Mouse (Mus musculus): ENCODE measurements around the gene Slc43a2. TPM values are rescaled to one million over a fixed set of nuclear protein-coding genes. Genes with fewer than 3 reads are reported as not detected.
A peak's percentile ranks its signal among the peaks of the same experiment; 100 is the strongest.

Slc43a2 gene
- polyA plus RNA-seq, 1 experiment, result 363 TPM

DNA sequence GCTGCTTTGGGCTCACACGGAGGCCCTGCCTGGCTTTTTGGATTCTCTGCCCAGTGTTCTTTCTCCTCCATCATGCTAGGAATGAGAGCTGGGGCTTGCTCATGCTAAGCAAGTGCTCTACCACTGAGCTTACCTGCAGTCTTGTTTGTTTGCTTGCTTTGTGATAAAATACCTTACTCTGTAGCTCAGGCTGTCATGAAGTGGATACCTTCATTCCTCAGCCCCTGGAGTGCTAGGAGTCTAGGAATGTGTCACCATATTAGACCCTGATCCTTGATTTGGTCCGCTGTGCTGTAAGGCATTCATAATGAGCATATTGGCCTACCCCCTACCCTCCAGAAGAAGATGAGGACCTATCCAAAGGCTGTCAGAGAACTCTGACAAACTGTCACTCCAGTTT lies 8.7 kb upstream of the Slc43a2 start:
- WGBS, result 91% methylated on average over 2 of the region's 2 CpGs
- peaks cover 7% of the 10 kb centered on the region for H3K4me1 ChIP-seq (ENCODE audit: control insufficient read depth, insufficient read depth, low read length)

GRCm38 (mm10) chr11:75525531-75526125 lies 5.9 kb upstream of the Slc43a2 start:
- H3K4me3 ChIP-seq (ENCODE audit: insufficient read depth, low read depth, low read length), result no peak overlapping the region
- H3K4me1 ChIP-seq (ENCODE audit: control insufficient read depth, insufficient read depth, low read length), result no peaks in the 10 kb centered on the region
- TF ChIP-seq CTCF (IDR thresholded peaks at IDR 0.05; ENCODE audit: insufficient read depth, low read depth, low read length), result no peak
- TF ChIP-seq POLR2A (IDR thresholded peaks at IDR 0.05; ENCODE audit: insufficient read depth, low read depth, low read length), result no peak
- 84% methylated on average over 15 of the region's 15 CpGs for WGBS
- H3K27ac ChIP-seq (ENCODE audit: insufficient read depth, low read depth, low read length), result no peak overlapping the region

More for the DNA sequence above, 8.7 kb upstream of the Slc43a2 start:
- Histone ChIP-seq H3K4me3 (ENCODE audit: insufficient read depth, low read depth, low read length) (no peak overlapping the region), H3K27ac (ENCODE audit: insufficient read depth, low read depth, low read length) (no peak overlapping the region)
- TF ChIP-seq POLR2A (IDR thresholded peaks at IDR 0.05; ENCODE audit: insufficient read depth, low read depth, low read length), result no peak
- TF ChIP-seq CTCF (IDR thresholded peaks at IDR 0.05; ENCODE audit: insufficient read depth, low read depth, low read length), result no peak

GRCm38 (mm10) chr11:75526943-75527342 lies 4.6 kb upstream of the Slc43a2 start:
- TF ChIP-seq CTCF (IDR thresholded peaks at IDR 0.05; ENCODE audit: insufficient read depth, low read depth, low read length) (no peak), POLR2A (IDR thresholded peaks at IDR 0.05; ENCODE audit: insufficient read depth, low read depth, low read length) (no peak)
- WGBS, result 88% methylated on average over 6 of the region's 6 CpGs

GRCm38 (mm10) chr11:75529771-75530170 lies 1.7 kb upstream of the Slc43a2 start:
- H3K27ac ChIP-seq (ENCODE audit: insufficient read depth, low read depth, low read length), result no peak overlapping the region
- TF ChIP-seq CTCF (IDR thresholded peaks at IDR 0.05; ENCODE audit: insufficient read depth, low read depth, low read length) (no peak), POLR2A (IDR thresholded peaks at IDR 0.05; ENCODE audit: insufficient read depth, low read depth, low read length) (no peak)
- H3K4me1 ChIP-seq (ENCODE audit: control insufficient read depth, insufficient read depth, low read length), result peaks cover 3% of the 10 kb centered on the region; the same call in 1 of the 2 replicates
- 53% methylated on average over 4 of the region's 4 CpGs for WGBS
- no peak overlapping the region for H3K4me3 ChIP-seq (ENCODE audit: insufficient read depth, low read depth, low read length)

More at GRCm38 (mm10) chr11:75526943-75527342, 4.6 kb upstream of the Slc43a2 start:
- Histone ChIP-seq H3K4me3 (ENCODE audit: insufficient read depth, low read depth, low read length) (no peak overlapping the region), H3K4me1 (ENCODE audit: control insufficient read depth, insufficient read depth, low read length) (no peaks in the 10 kb centered on the region), H3K27ac (ENCODE audit: insufficient read depth, low read depth, low read length) (no peak overlapping the region)

DNA sequence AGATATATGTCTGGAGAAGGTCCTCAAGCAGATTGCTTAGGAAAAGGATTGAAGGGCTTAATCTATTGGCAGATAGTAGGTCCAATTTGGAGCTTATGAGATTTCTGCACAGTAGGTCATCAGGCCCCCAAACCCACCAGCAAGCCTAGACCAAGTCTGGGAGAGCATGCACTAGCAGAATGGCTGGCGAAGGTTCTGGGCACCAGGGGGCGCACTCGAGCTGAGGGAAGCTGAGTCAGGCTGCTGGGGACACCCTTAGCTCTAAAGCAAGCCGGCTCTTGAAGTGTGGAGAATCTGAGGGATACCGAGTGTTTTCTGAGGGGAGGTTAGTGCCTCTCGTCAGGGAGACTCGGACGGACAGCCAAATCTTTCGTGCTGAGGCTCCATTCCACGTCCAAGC lies 1.2 kb upstream of the Slc43a2 start:
- TF ChIP-seq CTCF (IDR thresholded peaks at IDR 0.05; ENCODE audit: insufficient read depth, low read depth, low read length), result peak; percentile 87
- no peak for TF ChIP-seq POLR2A (IDR thresholded peaks at IDR 0.05; ENCODE audit: insufficient read depth, low read depth, low read length)
- Histone ChIP-seq H3K4me1 (ENCODE audit: control insufficient read depth, insufficient read depth, low read length) (peaks cover 8% of the 10 kb centered on the region; the same call in 1 of the 2 replicates), H3K4me3 (ENCODE audit: insufficient read depth, low read depth, low read length) (peak overlapping the region; percentile 75), H3K27ac (ENCODE audit: insufficient read depth, low read depth, low read length) (peak overlapping the region; percentile 83)
- under 1% methylated on average over 10 of the region's 10 CpGs for WGBS

DNA sequence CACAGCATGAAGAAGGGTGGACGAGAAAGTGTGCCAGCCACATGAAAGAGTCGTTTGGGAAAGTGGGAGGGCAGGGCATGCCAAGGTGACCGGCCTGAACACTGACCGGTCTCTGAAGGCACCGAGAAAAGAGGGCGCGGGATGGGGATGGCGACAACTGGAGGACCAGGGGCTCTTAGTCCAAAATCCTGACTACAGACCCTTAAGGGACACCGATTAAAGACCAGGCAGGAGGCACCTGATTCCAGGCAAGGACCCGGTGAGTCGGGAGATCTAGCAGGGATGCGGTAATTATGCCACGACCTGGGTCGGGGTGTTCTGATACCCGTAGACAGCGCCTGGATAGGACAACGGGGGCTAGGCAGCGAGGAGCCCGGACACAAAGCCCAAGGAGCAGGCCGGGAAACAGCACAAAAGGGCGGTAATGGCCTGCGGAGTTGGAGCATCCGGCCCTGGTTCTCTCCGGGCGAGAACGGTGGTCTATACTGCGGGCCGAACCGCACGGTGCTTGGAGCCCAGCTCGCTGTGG lies 585 bp upstream of the Slc43a2 start:
- H3K27ac ChIP-seq (ENCODE audit: insufficient read depth, low read depth, low read length), result peak overlapping the region; percentile 83
- TF ChIP-seq CTCF (IDR thresholded peaks at IDR 0.05; ENCODE audit: insufficient read depth, low read depth, low read length), result no peak
- TF ChIP-seq POLR2A (IDR thresholded peaks at IDR 0.05; ENCODE audit: insufficient read depth, low read depth, low read length), result no peak
- H3K4me1 ChIP-seq (ENCODE audit: control insufficient read depth, insufficient read depth, low read length), result peaks cover 8% of the 10 kb centered on the region; the same call in 1 of the 2 replicates
- under 1% methylated on average over 31 of the region's 31 CpGs for WGBS
- H3K4me3 ChIP-seq (ENCODE audit: insufficient read depth, low read depth, low read length), result peak overlapping the region; percentile 75

DNA sequence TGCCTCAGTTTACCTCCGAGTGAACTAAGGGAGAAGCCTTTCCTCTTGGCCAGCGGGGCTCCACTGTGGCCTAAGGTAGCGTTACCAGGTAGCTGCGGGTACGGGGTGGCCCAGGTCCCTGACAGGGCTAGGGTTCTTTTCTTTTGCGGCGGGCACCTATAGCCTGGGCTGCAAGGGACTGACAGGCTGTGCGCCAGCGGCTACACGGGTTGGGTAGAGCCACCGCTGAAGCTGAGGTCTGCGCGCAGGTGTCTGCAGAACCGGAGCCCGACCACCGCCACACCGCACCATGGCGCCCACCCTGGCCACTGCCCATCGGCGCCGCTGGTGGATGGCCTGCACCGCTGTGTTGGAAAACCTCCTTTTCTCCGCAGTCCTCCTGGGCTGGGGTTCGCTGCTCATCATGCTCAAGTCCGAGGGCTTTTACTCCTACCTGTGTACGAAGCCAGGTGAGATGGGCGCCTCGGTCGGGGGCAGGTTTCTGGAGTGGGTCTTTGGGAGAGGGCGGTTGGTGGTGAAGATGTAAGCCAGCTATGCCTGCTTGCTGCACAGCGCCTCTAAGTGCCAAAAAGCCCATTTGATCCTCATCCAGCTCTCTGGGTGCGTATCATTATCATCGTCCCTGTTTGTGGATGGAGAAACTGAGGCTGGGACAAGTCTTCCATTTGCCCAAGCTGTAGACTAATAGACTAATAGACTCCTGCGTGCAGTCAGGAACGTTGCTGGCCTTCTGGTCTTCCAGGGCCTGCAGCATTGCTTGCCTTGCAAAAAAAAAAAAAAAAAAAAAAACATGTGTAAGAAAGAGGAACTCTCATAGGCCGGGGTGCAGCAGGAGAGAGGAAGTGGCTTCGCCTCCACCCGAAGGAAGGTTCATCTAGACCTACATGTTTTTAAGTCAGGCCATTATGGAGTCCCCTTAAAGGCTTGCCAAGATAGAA lies 1.1 kb downstream of the Slc43a2 start:
- peak overlapping the region; percentile 80 for H3K27ac ChIP-seq (ENCODE audit: insufficient read depth, low read depth, low read length)
- TF ChIP-seq POLR2A (IDR thresholded peaks at IDR 0.05; ENCODE audit: insufficient read depth, low read depth, low read length), result no peak
- TF ChIP-seq CTCF (IDR thresholded peaks at IDR 0.05; ENCODE audit: insufficient read depth, low read depth, low read length), result no peak
- WGBS, result 2% methylated on average over 38 of the region's 38 CpGs
- peak overlapping the region; percentile 75 for H3K4me3 ChIP-seq (ENCODE audit: insufficient read depth, low read depth, low read length)
- peaks cover 22% of the 10 kb centered on the region for H3K4me1 ChIP-seq (ENCODE audit: control insufficient read depth, insufficient read depth, low read length)

- peak overlapping the region; percentile 80 for H3K27ac ChIP-seq (ENCODE audit: insufficient read depth, low read depth, low read length)
Measured at GRCm38 (mm10) chr11:75533314-75534015, 2.0 kb downstream of the Slc43a2 start.

More at GRCm38 (mm10) chr11:75533314-75534015, 2.0 kb downstream of the Slc43a2 start:
- Histone ChIP-seq H3K4me3 (ENCODE audit: insufficient read depth, low read depth, low read length) (peak overlapping the region; percentile 75), H3K4me1 (ENCODE audit: control insufficient read depth, insufficient read depth, low read length) (peaks cover 30% of the 10 kb centered on the region)
- WGBS, result 64% methylated on average over 6 of the region's 6 CpGs
- TF ChIP-seq POLR2A (IDR thresholded peaks at IDR 0.05; ENCODE audit: insufficient read depth, low read depth, low read length), result no peak
- TF ChIP-seq CTCF (IDR thresholded peaks at IDR 0.05; ENCODE audit: insufficient read depth, low read depth, low read length), result no peak

Data from olfactory bulb, adult 2 months (tissue).